Mouse (Mus musculus): ENCODE results near the gene Ccl11.

The Ccl11 gene

GRCm38 (mm10) chr11:82057646-82058045, at the start of gene Ccl11:
Ccl11 (plus strand) TSS chr11:82057823.
- DNase-seq = no peak

- DNase-seq = no peak
Measured at GRCm38 (mm10) chr11:82010115-82010514, 47.5 kb upstream of the Ccl11 start.

DNA sequence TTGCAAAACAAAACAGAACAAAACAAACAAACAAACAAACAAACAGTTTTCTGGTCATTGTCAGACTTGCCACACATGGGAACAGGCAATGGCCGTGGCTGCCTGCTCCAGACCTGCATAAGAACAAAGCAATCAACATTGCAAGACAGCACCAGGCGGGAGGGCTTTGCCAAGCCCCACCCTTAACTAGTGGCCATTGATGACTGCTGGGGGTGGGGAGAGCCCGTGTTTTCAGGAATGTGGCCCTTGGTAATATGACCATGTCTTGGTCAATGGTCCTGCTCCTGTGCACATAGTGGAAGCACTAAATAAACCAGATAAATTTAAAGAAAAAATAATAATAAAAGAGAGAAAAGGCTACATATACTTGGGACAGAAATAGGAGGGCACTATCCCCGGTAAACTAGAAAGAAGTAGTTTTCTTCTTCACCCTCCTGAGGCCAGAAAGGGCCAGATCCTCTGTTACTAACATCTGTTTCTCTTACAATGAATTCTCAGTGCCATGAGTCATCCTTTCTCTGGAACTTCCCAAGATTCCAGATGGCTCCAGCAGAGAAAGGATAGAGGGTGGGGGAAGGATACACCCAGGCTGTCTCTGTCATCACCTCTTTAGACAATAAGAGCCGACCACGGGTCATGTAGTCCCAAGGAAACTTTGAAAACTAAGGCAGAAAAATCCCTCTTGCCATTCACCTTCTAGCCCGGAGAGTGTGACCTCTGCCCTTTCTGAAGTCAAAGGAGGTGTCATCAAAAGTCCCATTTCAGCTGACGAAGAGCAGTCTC, 46.0 kb upstream of the Ccl11 start:
- DNase-seq = no peak

- no peak for DNase-seq
Measured at GRCm38 (mm10) chr11:82013756-82014155, 43.9 kb upstream of the Ccl11 start.

- no peak for DNase-seq
Measured at GRCm38 (mm10) chr11:82015066-82015465, 42.6 kb upstream of the Ccl11 start.

DNA sequence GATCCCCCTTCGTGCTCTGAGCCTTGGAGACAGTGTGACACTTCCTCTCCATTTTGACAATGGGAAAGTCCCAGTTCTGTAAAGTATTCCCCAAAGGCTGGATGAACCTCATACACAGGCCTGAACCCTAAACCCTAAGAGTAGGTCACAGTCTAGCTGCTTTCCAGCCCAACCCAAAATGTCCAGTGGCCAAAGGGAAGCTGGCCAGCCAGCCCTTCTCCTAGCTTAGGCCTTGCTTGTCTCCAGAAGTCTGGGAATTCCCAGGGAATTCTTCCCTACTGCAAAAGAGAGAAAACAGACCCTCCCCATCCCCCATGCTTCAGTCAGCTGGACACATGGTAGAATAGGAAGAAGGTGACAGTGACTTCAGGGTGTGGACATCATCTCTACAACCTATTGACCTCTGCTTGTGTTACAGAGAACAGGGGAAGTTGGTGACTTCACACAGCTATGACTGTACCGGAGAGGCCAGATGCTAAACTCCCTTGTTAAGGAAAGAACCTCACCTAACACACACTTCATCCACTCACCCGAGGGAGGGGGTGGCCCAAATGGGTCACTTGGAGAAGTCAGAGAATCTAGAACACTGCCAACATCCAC, 41.3 kb upstream of the Ccl11 start:
- no peak for DNase-seq

- no peak for DNase-seq
Measured at GRCm38 (mm10) chr11:82019389-82019788, 38.2 kb upstream of the Ccl11 start.

DNA sequence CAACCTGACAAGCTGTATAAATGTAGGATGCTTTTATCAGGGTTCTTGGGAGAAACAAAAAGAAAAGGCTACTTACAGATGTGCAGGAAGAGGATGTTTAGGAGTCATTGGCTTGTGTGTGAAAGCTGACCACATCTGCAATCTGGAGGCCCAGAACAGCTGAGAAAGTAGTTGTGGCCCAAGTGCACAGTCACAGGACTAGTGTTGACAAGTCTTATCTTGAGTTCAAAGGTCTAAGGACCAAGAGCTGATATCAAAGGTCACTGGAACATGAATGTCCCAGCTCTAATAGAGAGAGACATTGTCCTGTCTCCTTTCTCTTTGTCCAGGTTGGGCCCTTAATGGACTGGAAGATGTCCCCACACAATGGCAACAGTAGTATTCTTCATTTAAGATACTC, 37.8 kb upstream of the Ccl11 start:
- no peak for DNase-seq

DNA sequence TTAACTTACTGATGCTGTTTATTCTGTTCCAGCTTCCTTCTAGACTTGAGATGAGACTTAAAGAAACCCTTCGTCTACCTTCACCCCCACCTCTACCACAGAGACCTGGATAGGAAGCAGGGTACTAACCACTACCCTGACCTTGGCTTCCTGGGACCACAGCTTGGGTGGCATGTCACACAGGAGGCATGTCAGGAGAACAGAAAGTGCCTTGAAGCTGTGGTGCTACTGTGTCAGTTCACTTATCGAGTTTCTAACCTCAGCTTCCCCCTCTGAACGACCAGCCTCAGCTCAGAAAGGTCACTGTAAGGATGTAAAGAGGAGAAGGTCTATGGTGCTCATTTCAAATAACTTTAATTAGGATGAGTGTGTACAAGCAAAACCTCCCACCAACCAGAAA, 36.2 kb upstream of the Ccl11 start:
- no peak for DNase-seq

DNA sequence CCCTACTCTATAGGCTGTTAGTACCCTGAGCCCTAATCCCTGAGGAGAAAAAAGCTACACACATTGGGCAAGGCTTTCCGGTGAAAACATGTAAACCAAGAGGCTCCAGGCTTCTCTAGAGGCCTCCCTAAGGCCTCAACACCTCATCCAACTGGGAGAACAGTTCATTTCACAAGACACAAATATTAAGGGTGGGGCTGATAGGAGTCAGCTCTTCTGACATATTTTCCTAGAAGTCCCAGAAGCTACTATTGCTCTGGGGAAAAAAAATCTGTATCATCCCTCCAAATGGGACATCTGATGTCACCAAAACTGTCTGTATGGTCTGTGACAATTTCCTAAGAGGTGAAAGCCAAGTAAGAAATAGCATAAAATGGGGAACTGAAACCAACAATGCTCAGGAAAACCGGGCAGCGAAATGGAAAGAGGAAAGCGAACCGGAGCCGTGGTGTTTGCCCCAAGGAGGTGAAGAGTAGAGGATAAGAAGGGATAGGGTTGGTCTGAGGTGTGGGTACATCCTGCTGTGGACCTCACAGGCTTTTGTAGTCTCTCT, 35.0 kb upstream of the Ccl11 start:
- no peak for DNase-seq

DNA sequence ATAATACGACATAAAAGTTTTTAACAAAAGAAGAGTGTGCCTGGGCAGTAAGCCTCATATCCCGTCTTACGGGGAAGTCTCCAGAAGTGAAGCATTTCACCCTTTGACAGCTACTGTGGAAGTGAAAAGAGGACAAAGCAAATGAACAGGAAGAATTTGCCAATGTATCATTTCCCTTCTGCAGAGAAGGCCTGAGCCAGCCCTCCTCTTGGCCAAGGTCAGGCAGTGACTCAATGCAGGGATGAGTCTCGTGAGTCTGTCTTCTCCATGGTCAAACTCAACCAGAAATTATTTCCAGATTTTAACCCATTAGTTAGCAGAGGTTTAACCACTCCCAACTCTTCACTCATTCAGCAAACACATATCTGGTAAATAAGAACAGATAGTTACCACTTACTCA, 33.9 kb upstream of the Ccl11 start:
- DNase-seq = no peak

DNA sequence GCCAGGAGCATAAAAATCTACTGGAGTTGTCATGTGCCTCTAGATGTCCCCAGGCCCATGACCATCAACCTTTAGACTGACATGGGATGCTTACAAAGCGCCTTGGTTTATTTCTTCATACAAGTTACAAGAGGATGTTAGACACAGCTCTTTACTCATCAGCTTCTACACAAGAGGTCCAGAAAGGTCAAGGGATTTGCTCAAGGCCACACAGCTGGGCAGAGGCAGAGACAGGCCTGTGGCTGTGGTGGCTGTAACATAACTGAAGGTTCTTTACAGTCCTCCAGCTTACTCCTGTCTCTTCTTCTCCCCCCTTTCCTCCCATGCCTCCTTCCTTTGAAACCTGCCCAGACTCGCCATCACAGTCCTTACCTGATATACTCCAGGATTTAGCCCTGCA, 27.5 kb upstream of the Ccl11 start:
- no peak for DNase-seq

GRCm38 (mm10) chr11:82032136-82032535, 25.5 kb upstream of the Ccl11 start:
- no peak for DNase-seq

- DNase-seq = peak; percentile 21
Measured at GRCm38 (mm10) chr11:82032678-82033344, 24.8 kb upstream of the Ccl11 start.

GRCm38 (mm10) chr11:82034446-82034845, 23.2 kb upstream of the Ccl11 start:
- DNase-seq = no peak

DNA sequence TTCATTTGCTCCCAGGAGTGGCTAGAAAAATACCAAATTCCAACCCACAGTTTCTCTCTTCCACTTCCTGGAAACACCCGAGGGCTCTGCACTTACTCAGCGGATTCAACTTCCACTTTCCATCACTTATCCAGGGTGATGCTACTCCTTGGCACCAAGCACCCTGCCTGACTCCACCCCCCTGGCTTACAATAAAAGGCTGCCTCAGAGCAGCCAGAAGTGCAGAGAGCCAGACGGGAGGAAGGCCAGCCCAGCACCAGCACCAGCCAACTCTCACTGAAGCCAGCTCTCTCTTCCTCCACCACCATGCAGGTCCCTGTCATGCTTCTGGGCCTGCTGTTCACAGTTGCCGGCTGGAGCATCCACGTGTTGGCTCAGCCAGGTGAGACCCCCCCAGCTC, 22.3 kb upstream of the Ccl11 start, which contains the start of gene Ccl2:
Ccl2 (plus strand) TSS at position 216 of the 400 bp plus-strand sequence.
- DNase-seq = no peak

- no peak for DNase-seq
Measured at GRCm38 (mm10) chr11:82035857-82036256, 21.8 kb upstream of the Ccl11 start.

- no peak for DNase-seq
Measured at GRCm38 (mm10) chr11:82038535-82038934, 19.1 kb upstream of the Ccl11 start, which contains the start of gene Gm17268. Gm17268 (minus strand) TSS chr11:82038562.

DNA sequence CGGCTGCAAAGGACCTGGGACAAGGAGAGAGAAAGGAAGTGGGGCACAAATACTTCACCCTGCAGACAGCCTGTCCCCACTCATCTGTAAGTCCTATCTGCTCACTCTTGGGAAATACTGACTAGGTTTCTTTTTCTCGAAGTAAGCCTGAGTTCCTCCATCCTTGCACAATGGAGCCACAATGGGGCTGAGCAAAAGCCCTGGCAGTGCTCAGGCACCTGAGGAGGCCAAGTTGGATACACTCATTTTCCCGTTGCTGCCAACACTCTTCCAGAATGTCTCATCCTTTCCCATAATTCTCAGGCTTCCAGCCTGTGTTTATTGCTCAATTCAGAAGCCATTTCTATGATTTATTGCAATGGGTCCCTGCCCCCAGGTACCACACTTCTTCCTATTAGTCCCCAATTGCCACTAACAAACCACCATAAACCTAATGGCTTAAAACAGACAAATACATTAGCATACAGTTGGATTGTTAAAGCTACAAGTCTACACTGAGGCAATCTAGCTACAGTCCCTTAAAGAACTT, 18.4 kb upstream of the Ccl11 start:
- DNase-seq = no peak

GRCm38 (mm10) chr11:82041671-82042080, 15.9 kb upstream of the Ccl11 start:
- DNase-seq = no peak

GRCm38 (mm10) chr11:82045471-82045870, 12.2 kb upstream of the Ccl11 start, which contains the start of gene Ccl7:
Ccl7 (plus strand) TSS chr11:82045712.
- DNase-seq = no peak

DNA sequence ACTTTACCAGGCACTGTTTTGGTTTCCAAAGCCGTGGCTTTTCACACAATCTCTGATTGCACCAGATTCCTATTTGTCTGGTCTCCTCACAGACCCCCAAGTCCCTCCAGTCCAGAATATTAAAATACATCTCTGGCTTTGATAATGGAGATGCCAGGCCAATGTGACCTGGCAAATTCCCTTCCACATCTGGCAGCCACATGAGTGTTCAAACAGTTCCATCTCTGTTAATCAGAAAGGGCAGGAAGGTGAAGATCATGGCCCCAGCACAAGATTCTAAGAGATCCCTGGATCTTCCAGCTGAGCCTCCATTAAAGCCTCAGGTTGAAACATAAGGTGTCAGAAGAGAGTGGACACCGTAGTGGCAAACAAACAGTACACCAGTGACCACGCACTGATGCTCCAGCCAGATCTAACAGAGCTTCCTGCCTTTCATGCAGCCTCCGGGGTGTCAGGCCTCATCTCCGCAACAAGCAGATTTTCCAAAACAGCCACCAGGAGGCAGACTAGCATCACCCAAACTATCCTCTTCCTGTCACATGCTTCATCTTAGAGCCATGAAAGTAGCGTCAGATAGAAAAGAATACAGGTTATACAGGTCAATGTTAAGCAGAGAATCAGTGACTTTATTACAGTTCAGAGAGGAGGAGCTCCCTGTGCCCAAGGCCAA, 9.7 kb upstream of the Ccl11 start:
- peak; percentile 62 for DNase-seq

GRCm38 (mm10) chr11:82053849-82054248, 3.8 kb upstream of the Ccl11 start:
- DNase-seq = no peak

Data from embryo, embryonic 11 days (tissue).